Mouse (Mus musculus): ENCODE measurements at regions not wholly inside any gene's neighbourhood (a gene's known extent, or its start where the extent isn't known, plus 50 kb on each side); places are given as distances from the start of the nearest gene placed in this dataset.

- no peak for TF ChIP-seq CTCF (IDR thresholded peaks at IDR 0.05; ENCODE audit: low read depth)
- TF ChIP-seq EP300 (IDR thresholded peaks at IDR 0.05; ENCODE audit: low read depth): no peak
Measured at GRCm38 (mm10) chr8:35101701-35102100, 663.9 kb upstream of the Gm19410 start.
